ENCODE assay signal across 8 mouse cellular contexts in the genomic region with DNA sequence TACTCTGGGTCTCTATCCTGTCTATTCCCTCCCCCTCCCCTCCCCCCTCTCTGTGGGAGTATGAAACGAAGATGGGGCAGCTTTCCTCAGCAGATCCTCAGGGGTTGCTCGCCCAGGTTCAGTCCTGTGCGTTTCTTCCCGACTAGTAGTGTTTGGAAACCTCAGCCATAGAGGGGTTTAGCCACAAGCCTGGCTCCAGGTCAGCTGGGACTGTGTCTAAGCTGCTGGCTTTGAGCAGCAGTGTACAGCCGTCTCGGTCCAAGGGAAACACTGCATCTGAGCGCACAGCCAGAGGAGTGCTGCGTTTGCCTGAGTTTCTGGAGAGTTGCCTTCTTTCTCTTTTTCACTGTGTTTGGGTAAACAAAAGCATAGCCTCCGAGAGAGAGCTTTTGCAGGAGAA.
A peak's percentile ranks its signal among the peaks of the same experiment; 100 is the strongest.
DNase-seq lines count a peak whose midpoint lies in the region.

No protein-coding gene starts in this region.

- peak; percentile 30 for DNase-seq in left cerebral cortex, postnatal 4 days
- DNase-seq in left cerebral cortex, adult 9 months (ENCODE audit: low spot score in 2 of 2), result no peak
- DNase-seq in fibroblast of lung, adult 2 months (ENCODE audit: low read depth), result peak; percentile 42
- peak; percentile 9 for DNase-seq in heart, postnatal 25 days (ENCODE audit: low spot score)
- DNase-seq in kidney, postnatal 4 days, result peak; percentile 59 to 68
- no peak for DNase-seq in urinary bladder, postnatal 36 days (ENCODE audit: low spot score in 2 of 2)
- no peak for DNase-seq in frontal cortex, postnatal 10 days (ENCODE audit: low spot score in 2 of 2)
- no peak for DNase-seq in layer of hippocampus, adult 18-20 months (ENCODE audit: low spot score in 2 of 2)

- intact Hi-C loops in left cerebral cortex, postnatal 4 days (cut with DNase I), result no loop called here
- intact Hi-C loops in heart, postnatal 25 days (cut with DNase I), result no loop called here

Comparison
In these comparisons a context has a peak if more than half of its experiments do, and no peak if none do; other contexts are left out.
1. DNase-seq: peak in left cerebral cortex, postnatal 4 days (single experiment), fibroblast of lung, adult 2 months (single experiment), heart, postnatal 25 days (single experiment) and kidney, postnatal 4 days (2 of 2); none in left cerebral cortex, adult 9 months (0 of 2), urinary bladder, postnatal 36 days (0 of 2), frontal cortex, postnatal 10 days (0 of 2) and layer of hippocampus, adult 18-20 months (0 of 2).